Mouse (Mus musculus): ENCODE results near the gene Afdn. TPM values are rescaled to one million over a fixed set of nuclear protein-coding genes. Genes with fewer than 3 reads are reported as not detected.
"Not testable (repeated sequence)": the region's sequence is repeated elsewhere in the genome, so short reads cannot be mapped to it uniquely, and the experiment has no call there.

The Afdn gene
- polyA plus RNA-seq, 1 experiment from 2014 or later = 190 TPM

DNA sequence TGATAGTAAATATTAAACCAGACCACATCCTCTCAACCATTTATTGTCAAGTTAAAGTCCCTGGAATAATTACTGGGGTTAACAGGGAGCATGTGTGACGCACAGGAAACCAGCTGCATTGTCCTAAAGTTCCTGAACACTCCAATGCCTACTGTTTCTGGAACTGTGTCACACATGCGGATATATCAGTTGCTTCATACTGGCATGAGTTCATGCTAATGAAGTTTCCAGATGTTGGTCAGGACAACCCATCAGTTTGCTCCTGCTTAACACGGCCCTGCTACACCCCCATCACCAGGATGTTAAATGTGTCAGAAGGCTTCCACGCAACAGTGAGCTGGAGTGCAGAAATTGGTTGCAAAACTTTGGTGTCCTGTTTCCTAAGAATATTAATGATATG is 154.2 kb downstream of the Afdn start:
- Histone ChIP-seq H3K9ac (replicated peaks; ENCODE audit: low read length) (no peak overlapping the region), H3K27me3 (ENCODE audit: control insufficient read depth, insufficient read depth, low read length) (no peaks in the 10 kb centered on the region), H3K36me3 (ENCODE audit: control insufficient read depth, insufficient read depth, low read length) (no peaks in the 10 kb centered on the region), H3K27ac (replicated peaks; ENCODE audit: low read depth, low read length) (no peak overlapping the region), H3K4me2 (ENCODE audit: low read length) (no peak overlapping the region), H3K9me3 (ENCODE audit: control insufficient read depth, low read length) (no peaks in the 10 kb centered on the region), H3K4me1 (ENCODE audit: control insufficient read depth, insufficient read depth, low read length) (no peaks in the 10 kb centered on the region), H3K4me3 (replicated peaks; ENCODE audit: low read depth, low read length) (no peak overlapping the region)
- no peak for ATAC-seq (ENCODE audit: low FRiP score, low TSS enrichment)
- WGBS = 84% methylated on average over 4 of the region's 4 CpGs
- DNase-seq = no peak

DNA sequence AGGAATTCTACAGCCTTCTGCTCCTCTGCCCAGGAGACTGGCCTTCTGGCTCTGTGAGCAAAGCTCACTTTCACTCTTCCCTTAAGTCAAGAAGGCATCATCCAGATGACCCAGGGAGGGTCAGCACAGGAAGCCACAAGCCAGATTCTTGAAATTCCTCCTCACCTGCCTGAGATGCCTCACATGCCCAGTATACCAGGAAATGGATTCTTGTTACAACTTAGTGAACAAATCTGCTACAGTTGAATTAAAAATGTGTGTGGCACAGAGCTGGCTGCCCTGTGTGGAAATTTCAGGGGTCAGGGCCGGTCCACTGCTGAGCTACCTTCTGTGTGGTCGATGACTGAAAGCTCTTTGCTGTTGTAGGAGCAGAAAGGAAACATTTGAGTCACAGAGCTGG is 160.4 kb downstream of the Afdn start:
- Histone ChIP-seq H3K27me3 (ENCODE audit: control insufficient read depth, insufficient read depth, low read length) (no peaks in the 10 kb centered on the region), H3K4me3 (replicated peaks; ENCODE audit: low read depth, low read length) (no peak overlapping the region), H3K36me3 (ENCODE audit: control insufficient read depth, insufficient read depth, low read length) (no peaks in the 10 kb centered on the region), H3K4me1 (ENCODE audit: control insufficient read depth, insufficient read depth, low read length) (no peaks in the 10 kb centered on the region), H3K9me3 (ENCODE audit: control insufficient read depth, low read length) (no peaks in the 10 kb centered on the region), H3K9ac (replicated peaks; ENCODE audit: low read length) (no peak overlapping the region), H3K4me2 (ENCODE audit: low read length) (no peak overlapping the region), H3K27ac (replicated peaks; ENCODE audit: low read depth, low read length) (no peak overlapping the region)
- DNase-seq = no peak
- no peak for ATAC-seq (ENCODE audit: low FRiP score, low TSS enrichment)
- WGBS = 81% methylated on average over 2 of the region's 2 CpGs

DNA sequence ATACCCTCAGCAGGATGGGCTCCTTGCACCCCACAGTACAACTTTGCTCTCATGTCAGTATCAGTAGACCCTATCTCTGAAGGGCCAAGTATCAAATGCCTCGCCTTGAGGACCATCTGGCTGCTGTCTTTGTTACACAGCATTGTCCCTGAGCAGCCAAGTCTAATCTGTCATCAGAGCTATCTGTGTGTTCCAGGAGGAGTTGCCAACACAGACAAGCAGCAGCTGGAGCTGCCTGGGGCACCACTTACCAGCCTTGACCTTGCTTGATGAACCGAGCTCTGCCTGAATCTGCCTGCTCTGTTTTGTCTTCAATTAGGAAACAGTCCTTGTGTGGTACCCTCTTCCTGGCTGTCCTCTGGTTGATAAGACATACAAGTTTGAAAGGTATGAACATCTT is 163.1 kb downstream of the Afdn start:
- Histone ChIP-seq H3K36me3 (ENCODE audit: control insufficient read depth, insufficient read depth, low read length) (no peaks in the 10 kb centered on the region), H3K9me3 (ENCODE audit: control insufficient read depth, low read length) (no peaks in the 10 kb centered on the region), H3K4me2 (ENCODE audit: low read length) (no peak overlapping the region), H3K4me3 (replicated peaks; ENCODE audit: low read depth, low read length) (no peak overlapping the region), H3K9ac (replicated peaks; ENCODE audit: low read length) (no peak overlapping the region), H3K27me3 (ENCODE audit: control insufficient read depth, insufficient read depth, low read length) (no peaks in the 10 kb centered on the region), H3K4me1 (ENCODE audit: control insufficient read depth, insufficient read depth, low read length) (no peaks in the 10 kb centered on the region), H3K27ac (replicated peaks; ENCODE audit: low read depth, low read length) (no peak overlapping the region)
- no peak for ATAC-seq (ENCODE audit: low FRiP score, low TSS enrichment)
- 66% methylated on average over 2 of the region's 2 CpGs for WGBS
- peak; percentile 5 for DNase-seq

DNA sequence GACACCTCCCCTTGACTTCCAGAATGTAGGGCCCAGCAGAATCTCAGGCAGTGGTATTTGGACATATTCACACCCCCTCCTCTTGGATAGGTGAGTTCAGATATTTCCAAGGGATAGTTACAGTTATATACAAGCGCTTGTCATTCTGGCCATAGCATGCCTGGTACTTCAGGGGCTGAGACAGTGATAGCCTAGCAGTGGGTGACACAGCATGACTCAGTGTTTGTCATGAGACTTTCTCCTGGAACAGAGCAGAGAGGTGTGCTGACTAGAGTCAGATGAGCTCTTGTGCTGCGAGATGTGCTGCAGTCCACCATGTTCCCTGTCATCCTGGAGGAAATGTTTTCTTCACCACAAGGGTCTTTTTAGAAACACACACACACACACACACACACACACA is 164.2 kb downstream of the Afdn start:
- Histone ChIP-seq H3K4me1 (ENCODE audit: control insufficient read depth, insufficient read depth, low read length) (no peaks in the 10 kb centered on the region), H3K27ac (replicated peaks; ENCODE audit: low read depth, low read length) (no peak overlapping the region), H3K27me3 (ENCODE audit: control insufficient read depth, insufficient read depth, low read length) (no peaks in the 10 kb centered on the region), H3K4me3 (replicated peaks; ENCODE audit: low read depth, low read length) (no peak overlapping the region), H3K36me3 (ENCODE audit: control insufficient read depth, insufficient read depth, low read length) (no peaks in the 10 kb centered on the region), H3K9ac (replicated peaks; ENCODE audit: low read length) (no peak overlapping the region), H3K9me3 (ENCODE audit: control insufficient read depth, low read length) (no peaks in the 10 kb centered on the region), H3K4me2 (ENCODE audit: low read length) (no peak overlapping the region)
- 98% methylated on average over 2 of the region's 2 CpGs for WGBS
- DNase-seq = no peak
- no peak for ATAC-seq (ENCODE audit: low FRiP score, low TSS enrichment)

DNA sequence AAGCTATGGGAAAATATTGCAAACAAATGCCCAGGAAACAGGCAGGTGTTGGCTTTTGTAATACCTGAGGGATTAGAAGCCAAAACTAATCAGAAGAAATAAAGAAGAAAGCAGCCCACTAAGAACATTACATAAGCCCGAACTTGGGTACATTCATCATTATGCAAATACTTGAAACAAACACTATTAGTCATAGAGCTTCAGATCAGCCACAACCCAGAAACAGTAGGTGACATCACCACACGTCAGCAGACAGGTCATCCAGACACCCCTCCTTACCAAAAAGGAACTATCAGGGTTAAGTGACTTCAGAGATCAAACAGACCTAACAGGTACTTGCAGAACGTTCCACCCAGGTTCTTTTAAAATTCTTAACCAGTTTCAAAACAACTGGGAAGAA is 165.6 kb downstream of the Afdn start:
- ATAC-seq (ENCODE audit: low FRiP score, low TSS enrichment) (no peak), DNase-seq (no peak)
- no peak overlapping the region for H3K27ac ChIP-seq (replicated peaks; ENCODE audit: low read depth, low read length)
- H3K9ac ChIP-seq (replicated peaks; ENCODE audit: low read length) = no peak overlapping the region
- no peaks in the 10 kb centered on the region for H3K27me3 ChIP-seq (ENCODE audit: control insufficient read depth, insufficient read depth, low read length)
- no peaks in the 10 kb centered on the region for H3K9me3 ChIP-seq (ENCODE audit: control insufficient read depth, low read length)
- no peaks in the 10 kb centered on the region for H3K4me1 ChIP-seq (ENCODE audit: control insufficient read depth, insufficient read depth, low read length)
- no peak overlapping the region for H3K4me2 ChIP-seq (ENCODE audit: low read length)
- H3K36me3 ChIP-seq (ENCODE audit: control insufficient read depth, insufficient read depth, low read length) = no peaks in the 10 kb centered on the region
- H3K4me3 ChIP-seq (replicated peaks; ENCODE audit: low read depth, low read length) = no peak overlapping the region
- WGBS = 62% methylated on average over 3 of the region's 3 CpGs

DNA sequence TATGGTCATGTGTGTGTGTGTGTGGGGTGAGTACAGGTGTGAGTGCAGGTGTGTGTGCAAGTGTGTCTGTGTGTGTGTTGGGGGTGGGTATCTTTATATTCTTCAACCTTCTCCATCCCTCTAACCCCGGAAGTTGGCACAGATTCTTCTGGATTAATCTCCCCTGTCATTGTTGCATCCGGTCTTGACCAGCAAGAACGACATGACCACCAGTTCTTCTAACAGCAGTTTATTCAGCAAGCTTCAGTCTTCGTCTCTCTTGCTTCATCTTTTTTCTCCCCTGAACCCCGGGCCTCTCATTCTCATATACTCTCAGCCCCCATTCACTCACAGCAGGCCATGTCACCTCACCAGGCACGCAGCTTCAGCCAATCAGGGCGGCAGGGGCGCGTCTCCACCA is 170.1 kb downstream of the Afdn start:
- no peaks in the 10 kb centered on the region for H3K4me1 ChIP-seq (ENCODE audit: control insufficient read depth, insufficient read depth, low read length)
- H3K9ac ChIP-seq (replicated peaks; ENCODE audit: low read length) = no peak overlapping the region
- DNase-seq (no peak), ATAC-seq (ENCODE audit: low FRiP score, low TSS enrichment) (no peak)
- H3K4me2 ChIP-seq (ENCODE audit: low read length) = no peak overlapping the region
- WGBS = 89% methylated on average over 9 of the region's 9 CpGs
- H3K27ac ChIP-seq (replicated peaks; ENCODE audit: low read depth, low read length) = no peak overlapping the region
- H3K4me3 ChIP-seq (replicated peaks; ENCODE audit: low read depth, low read length) = no peak overlapping the region
- no peaks in the 10 kb centered on the region for H3K27me3 ChIP-seq (ENCODE audit: control insufficient read depth, insufficient read depth, low read length)
- H3K9me3 ChIP-seq (ENCODE audit: control insufficient read depth, low read length) = no peaks in the 10 kb centered on the region
- no peaks in the 10 kb centered on the region for H3K36me3 ChIP-seq (ENCODE audit: control insufficient read depth, insufficient read depth, low read length)

DNA sequence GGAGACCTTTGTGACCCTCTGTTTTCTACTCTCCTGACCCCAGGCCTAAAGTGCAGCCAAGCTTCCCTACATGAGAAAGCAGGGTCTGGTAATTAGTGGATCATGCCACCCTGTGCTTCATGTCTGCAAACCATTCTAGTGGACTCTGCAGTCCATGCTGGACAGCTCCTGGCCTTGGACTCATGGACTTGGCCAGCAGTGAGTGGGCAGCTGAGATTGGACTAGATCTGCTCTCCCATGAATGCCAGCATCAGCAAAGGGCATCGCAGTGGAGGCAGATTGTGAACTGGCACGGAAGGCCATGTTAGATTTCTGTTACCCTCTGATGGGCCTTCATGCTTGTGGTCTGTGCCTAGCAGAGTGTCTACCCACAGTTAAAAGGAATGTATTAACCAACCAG is 175.0 kb downstream of the Afdn start:
- WGBS = 97% methylated on average over 2 of the region's 2 CpGs
- not testable (repeated sequence) for H3K4me3 ChIP-seq (replicated peaks; ENCODE audit: low read depth, low read length); H3K9ac ChIP-seq (replicated peaks; ENCODE audit: low read length); H3K36me3 ChIP-seq (ENCODE audit: control insufficient read depth, insufficient read depth, low read length); H3K27me3 ChIP-seq (ENCODE audit: control insufficient read depth, insufficient read depth, low read length); H3K9me3 ChIP-seq (ENCODE audit: control insufficient read depth, low read length); H3K27ac ChIP-seq (replicated peaks; ENCODE audit: low read depth, low read length); H3K4me2 ChIP-seq (ENCODE audit: low read length); DNase-seq; H3K4me1 ChIP-seq (ENCODE audit: control insufficient read depth, insufficient read depth, low read length); ATAC-seq (ENCODE audit: low FRiP score, low TSS enrichment)

DNA sequence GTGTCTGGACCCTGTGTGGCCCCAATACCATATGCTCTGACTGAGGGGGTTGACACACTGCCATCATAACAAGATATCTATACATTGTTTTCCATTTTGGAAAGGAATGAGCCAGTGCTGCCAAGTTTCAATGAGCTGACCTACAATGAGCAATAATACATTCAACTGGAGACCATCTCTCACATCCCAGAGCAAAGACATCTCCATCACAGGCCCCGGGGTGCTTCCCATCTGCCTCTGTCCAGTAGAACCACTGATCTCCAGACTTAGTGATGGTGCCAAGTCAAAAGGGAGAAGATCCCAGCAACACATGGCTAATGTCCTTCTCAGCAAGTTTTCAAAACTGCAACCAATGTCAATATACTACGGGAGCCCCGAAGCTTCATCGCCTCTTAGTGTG is 177.4 kb downstream of the Afdn start:
- Histone ChIP-seq H3K9me3 (ENCODE audit: control insufficient read depth, low read length) (no peaks in the 10 kb centered on the region), H3K36me3 (ENCODE audit: control insufficient read depth, insufficient read depth, low read length) (no peaks in the 10 kb centered on the region), H3K4me2 (ENCODE audit: low read length) (no peak overlapping the region), H3K4me3 (replicated peaks; ENCODE audit: low read depth, low read length) (no peak overlapping the region), H3K27ac (replicated peaks; ENCODE audit: low read depth, low read length) (no peak overlapping the region), H3K27me3 (ENCODE audit: control insufficient read depth, insufficient read depth, low read length) (no peaks in the 10 kb centered on the region), H3K4me1 (ENCODE audit: control insufficient read depth, insufficient read depth, low read length) (no peaks in the 10 kb centered on the region), H3K9ac (replicated peaks; ENCODE audit: low read length) (no peak overlapping the region)
- 95% methylated on average over 4 of the region's 4 CpGs for WGBS
- DNase-seq (no peak), ATAC-seq (ENCODE audit: low FRiP score, low TSS enrichment) (no peak)

DNA sequence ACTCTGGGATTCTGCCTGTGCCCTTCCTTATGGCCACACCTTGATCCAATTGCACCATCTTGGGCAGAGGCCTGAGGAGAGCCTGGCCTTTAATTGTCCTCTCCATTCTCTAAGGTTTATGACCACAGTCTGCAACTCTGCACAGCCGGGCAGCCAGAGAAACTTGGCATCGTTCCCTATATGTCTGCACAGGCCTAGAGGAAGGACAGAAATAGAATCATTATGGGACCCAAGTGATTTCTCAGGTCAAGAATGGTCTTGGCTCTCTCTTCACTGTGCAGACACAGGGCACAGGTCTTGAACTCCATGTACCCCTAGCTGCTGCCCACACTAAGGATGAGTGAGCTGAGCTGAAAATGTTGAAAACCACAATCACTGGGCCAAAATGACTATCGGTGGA is 178.3 kb downstream of the Afdn start:
- 85% methylated on average over 3 of the region's 3 CpGs for WGBS
- ATAC-seq (ENCODE audit: low FRiP score, low TSS enrichment) (no peak), DNase-seq (no peak)
- Histone ChIP-seq H3K27ac (replicated peaks; ENCODE audit: low read depth, low read length) (no peak overlapping the region), H3K4me1 (ENCODE audit: control insufficient read depth, insufficient read depth, low read length) (no peaks in the 10 kb centered on the region), H3K4me3 (replicated peaks; ENCODE audit: low read depth, low read length) (no peak overlapping the region), H3K9ac (replicated peaks; ENCODE audit: low read length) (no peak overlapping the region), H3K27me3 (ENCODE audit: control insufficient read depth, insufficient read depth, low read length) (no peaks in the 10 kb centered on the region), H3K4me2 (ENCODE audit: low read length) (no peak overlapping the region), H3K9me3 (ENCODE audit: control insufficient read depth, low read length) (no peaks in the 10 kb centered on the region), H3K36me3 (ENCODE audit: control insufficient read depth, insufficient read depth, low read length) (no peaks in the 10 kb centered on the region)

All from midbrain, embryonic 14.5 days (tissue).